Mouse (Mus musculus) heart, postnatal 10 days (tissue): ENCODE results near the gene Vwa5b1. TPM values are rescaled to one million over a fixed set of nuclear protein-coding genes. Genes with fewer than 3 reads are reported as not detected.

Source experiments
- DNase-seq, 2 experiments: peaks; one replicate each; pipeline ENCODE4 v3.0.0; 2021
- intact Hi-C: fragments of 180-260 bp; cut with DNase I; formaldehyde crosslinking; loops from one replicate; pipeline ENCODE4 v1.15.1; 2025
- total RNA-seq, 2 experiments: library from RNA; stranded (reverse); gene quantifications; 2 replicates each; pipeline ENCODE4 v1.2.3; 2021

Vwa5b1 gene
- total RNA-seq, 2 experiments from 2014 or later, result 0.07 TPM; not detected in 1

- DNase-seq, result no peak
- intact Hi-C loops, result no loop called here
Measured at GRCm38 (mm10) chr4:138582446-138582845, 53.2 kb downstream of the Vwa5b1 start.

DNA sequence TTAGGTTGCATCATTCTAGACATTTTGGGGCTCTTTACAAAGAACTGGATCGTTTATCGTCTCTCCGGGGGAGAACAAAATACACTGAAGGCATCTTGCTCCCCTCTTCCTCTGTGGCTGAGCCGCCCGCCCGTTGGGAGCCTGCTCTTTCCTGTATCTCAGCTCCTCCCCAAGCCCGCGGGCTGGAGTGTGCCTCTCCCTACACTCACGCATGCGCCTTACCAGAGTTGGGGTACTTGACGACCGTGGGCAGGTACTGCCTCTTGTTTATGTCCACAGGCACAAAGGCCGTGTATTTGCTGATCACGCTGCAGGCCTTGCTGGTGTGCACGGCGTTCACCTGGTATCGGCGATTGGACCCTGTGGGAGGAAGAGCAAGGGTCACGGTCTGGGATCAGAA lies 57.3 kb downstream of the Vwa5b1 start:
- no peak for DNase-seq
- intact Hi-C loops, result no loop called here

GRCm38 (mm10) chr4:138576661-138577060 lies 59.0 kb downstream of the Vwa5b1 start:
- intact Hi-C loops, result no loop called here

DNA sequence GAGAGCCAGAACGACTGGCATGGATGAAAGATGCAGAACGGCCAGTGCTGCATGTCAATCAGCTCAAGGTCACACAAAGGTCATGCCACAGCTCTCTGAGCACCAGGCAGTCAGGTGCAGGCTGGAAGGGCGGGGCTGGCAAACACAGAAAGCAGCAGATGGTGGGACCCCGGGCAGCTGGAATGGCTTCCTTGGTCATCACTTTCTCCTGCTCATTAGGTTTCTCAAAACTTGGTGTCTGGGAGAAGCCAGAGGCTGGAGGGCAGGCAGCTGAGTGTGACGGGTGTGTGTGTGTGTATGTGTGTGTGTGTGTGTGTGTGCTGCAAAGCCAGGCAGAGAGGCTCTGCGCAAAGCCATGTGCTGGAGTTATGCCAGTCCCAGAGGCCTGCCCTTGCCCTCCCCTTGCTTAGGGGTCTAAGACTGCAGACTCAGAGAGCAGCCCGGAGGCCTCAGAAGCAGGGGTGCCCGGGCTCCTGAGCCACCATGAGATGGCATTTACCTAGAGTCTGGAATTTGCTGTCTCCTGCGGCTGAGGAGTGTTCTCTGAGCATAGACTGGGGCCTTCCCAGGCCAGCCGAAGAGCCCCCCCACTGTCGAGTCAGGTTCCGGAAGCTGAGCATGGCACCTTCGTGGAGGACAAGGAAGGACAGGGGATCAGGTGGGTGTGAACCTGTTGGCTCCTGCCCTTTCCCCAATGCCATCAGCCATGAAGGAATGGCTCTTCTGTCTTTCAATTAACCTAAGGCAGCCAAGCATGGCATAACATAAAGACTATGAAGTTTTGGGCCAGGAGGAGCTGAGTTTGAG lies 60.7 kb downstream of the Vwa5b1 start:
- intact Hi-C loops, result no loop called here
- no peak for DNase-seq

More at GRCm38 (mm10) chr4:138576661-138577060, 59.0 kb downstream of the Vwa5b1 start:
- no peak for DNase-seq

- intact Hi-C loops, result no loop called here
- DNase-seq, result peak; percentile 44 to 58
Measured at GRCm38 (mm10) chr4:138569928-138570327, 65.8 kb downstream of the Vwa5b1 start.

- intact Hi-C loops, result no loop called here
- DNase-seq, result no peak
Measured at GRCm38 (mm10) chr4:138568275-138568674, 67.4 kb downstream of the Vwa5b1 start.

DNA sequence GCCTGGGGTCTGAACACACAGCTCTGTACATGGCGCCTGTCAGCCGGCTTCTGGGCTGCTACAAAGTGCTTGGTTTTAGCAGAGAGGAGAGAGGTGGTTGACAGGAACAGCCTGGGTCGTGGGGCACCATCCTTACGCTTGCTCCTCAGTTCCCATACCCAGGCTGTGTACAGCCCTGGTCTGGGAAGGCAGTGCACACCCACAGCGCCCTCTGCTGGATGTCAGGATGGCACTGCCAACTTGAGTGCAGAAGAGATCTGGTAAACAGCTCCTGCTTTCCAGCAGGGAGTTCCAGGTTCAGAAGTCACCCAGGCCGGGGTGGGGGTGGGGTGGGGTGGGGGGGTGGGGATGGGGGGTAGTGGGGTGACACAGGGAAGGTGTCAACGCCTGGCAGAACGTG lies 73.7 kb downstream of the Vwa5b1 start:
- DNase-seq, result peak; percentile 74 to 89
- intact Hi-C loops, result loop anchor here (1.0 to 5.0 kb wide), 3 partner anchors 55 to 140 kb away; no protein-coding TSS in a partner anchor

DNA sequence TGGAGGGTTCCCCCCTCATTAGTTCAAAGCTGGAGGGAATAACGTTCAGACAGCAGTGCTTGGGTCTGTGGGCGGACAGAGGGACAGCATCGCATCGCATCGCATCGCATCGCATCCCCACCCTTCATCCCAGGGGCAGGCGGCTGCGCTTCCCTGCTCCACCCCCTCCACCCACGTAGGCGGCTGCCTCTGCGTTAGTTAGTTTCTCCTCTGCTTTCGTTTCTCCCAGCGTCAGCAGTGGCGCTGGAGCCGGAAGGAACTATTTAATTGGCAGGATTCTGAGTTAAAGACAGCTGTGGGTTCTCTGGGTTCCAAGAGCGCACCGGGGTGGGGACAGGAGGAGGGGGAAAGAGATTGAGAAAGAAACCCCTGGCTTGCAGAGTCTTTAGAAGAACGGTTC lies 80.2 kb downstream of the Vwa5b1 start:
- peak; percentile 67 to 69 for DNase-seq
- intact Hi-C loops, result no loop called here

GRCm38 (mm10) chr4:138554934-138555333 lies 80.8 kb downstream of the Vwa5b1 start:
- intact Hi-C loops, result no loop called here
- DNase-seq, result peak in 1 of 2 experiments; percentile 20

- no peak for DNase-seq
- intact Hi-C loops, result no loop called here
Measured at GRCm38 (mm10) chr4:138554302-138554701, 81.4 kb downstream of the Vwa5b1 start.

GRCm38 (mm10) chr4:138553516-138553933 lies 82.2 kb downstream of the Vwa5b1 start:
- DNase-seq, result no peak
- intact Hi-C loops, result no loop called here

DNA sequence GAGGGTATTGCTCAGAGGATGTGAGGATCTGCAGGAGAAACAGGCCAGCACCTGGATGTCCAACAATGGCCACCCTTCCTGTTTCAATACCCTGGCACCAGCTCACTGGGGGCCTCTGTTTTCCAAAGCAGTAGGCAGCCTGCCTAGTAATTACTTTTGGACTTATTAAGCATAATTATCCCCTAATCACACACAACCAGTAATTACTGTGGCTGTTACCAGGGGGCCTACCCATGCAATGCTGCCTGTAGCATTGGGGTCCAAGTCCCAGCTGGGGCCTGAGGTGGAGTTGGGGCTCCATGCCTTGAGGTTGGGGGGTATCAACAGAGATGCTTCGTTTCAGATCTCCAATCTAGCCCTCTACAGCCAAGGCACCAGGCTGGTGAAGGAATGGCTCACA lies 82.6 kb downstream of the Vwa5b1 start:
- intact Hi-C loops, result no loop called here

GRCm38 (mm10) chr4:138551601-138552000 lies 84.1 kb downstream of the Vwa5b1 start:
- DNase-seq, result no peak

More for the DNA sequence above, 82.6 kb downstream of the Vwa5b1 start:
- no peak for DNase-seq

DNA sequence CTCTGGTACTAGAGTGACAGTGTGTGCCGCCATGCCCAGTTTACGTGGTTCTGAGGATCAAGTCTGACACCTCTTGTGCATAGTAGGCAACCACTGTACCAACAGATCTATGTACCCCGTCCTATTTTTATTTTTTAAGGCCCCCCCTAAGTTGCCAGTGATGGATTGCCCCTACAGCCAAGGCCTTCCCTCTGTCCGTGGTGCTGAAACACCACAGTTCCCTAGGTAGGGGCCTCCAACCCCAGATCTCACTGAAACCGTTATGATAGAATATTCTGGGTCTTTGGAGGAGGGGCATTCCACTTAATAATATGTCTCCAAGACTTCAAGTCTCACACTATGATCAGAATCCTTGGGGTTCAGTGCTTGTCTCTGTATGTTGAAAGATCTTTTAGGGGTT lies 85.1 kb downstream of the Vwa5b1 start:
- intact Hi-C loops, result no loop called here
- peak in 1 of 2 experiments; percentile 13 for DNase-seq

More at GRCm38 (mm10) chr4:138551601-138552000, 84.1 kb downstream of the Vwa5b1 start:
- intact Hi-C loops, result no loop called here

DNA sequence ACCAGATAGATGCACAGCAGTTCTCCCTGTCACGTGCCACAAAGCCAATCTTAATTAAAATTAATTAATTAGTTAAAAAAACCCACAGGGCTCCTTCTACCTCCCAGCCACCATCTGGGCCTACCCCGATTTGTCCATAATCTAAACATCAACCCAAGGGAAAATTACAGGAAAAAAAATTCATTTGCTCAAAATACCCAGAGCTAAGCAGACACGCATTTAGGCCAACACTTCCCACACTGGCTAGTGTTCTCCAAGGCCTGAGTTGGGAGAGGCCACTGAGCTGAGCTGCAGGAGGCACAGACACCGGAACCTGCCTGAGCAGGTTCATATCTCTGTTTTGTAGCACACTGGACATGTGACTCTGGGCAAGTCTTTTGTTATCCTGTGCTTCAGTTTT lies 86.7 kb downstream of the Vwa5b1 start:
- intact Hi-C loops, result no loop called here
- DNase-seq, result no peak

GRCm38 (mm10) chr4:138548124-138548561 lies 87.5 kb downstream of the Vwa5b1 start:
- DNase-seq, result no peak
- intact Hi-C loops, result no loop called here

DNA sequence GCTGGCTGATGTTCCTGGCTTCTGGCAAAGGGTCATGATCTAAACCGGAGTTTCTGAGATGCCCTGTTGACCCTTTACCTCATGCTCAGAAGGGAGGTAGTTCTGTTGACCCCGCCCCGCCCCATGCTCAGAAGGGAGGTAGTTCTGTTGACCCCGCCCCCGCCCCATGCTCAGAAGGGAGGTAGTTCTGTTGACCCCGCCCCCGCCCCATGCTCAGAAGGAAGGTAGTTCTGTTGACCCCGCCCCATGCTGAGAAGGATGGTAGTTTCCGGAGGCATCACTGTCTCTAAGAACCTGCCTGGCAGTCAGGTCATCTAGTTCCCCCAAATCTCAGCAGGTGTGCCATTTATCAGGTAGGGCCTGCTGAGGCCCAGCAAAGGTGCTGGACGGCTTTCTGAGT lies 88.1 kb downstream of the Vwa5b1 start:
- intact Hi-C loops, result no loop called here

DNA sequence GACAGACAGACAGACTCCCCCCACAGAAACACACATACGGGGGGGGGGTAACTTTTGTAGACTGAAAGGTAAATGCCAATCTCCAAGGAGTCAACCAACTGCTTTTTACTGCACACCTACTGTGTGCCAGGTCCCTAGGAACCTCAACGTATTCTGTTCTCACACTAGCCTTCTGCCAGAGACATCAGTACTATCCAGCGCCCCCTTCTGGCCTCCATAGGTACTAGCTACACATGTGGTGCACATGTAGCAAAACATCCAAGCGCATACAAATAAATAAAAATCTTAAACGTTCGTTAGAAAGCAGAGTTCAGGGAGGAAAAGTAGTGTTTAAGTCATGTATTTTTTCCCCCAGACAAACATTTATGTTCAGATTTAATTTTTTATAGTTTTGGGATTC lies 88.6 kb downstream of the Vwa5b1 start:
- intact Hi-C loops, result no loop called here
- DNase-seq, result peak in 1 of 2 experiments; percentile 21

More for the DNA sequence above, 88.1 kb downstream of the Vwa5b1 start:
- DNase-seq, result no peak

- intact Hi-C loops, result no loop called here
- no peak for DNase-seq
Measured at GRCm38 (mm10) chr4:138546241-138546640, 89.4 kb downstream of the Vwa5b1 start.

GRCm38 (mm10) chr4:138543177-138543576 lies 92.5 kb downstream of the Vwa5b1 start:
- peak; percentile 66 to 73 for DNase-seq
- intact Hi-C loops, result no loop called here

- intact Hi-C loops, result no loop called here
Measured at GRCm38 (mm10) chr4:138538084-138538449, 97.6 kb downstream of the Vwa5b1 start.

More at GRCm38 (mm10) chr4:138538084-138538449, 97.6 kb downstream of the Vwa5b1 start:
- DNase-seq, result no peak
